Mouse (Mus musculus) kidney, embryonic 15.5 days (tissue): Measurements from ENCODE around the gene Galns. TPM values are rescaled to one million over a fixed set of nuclear protein-coding genes. Genes with fewer than 3 reads are reported as not detected.

Source experiments
- ATAC-seq: fragments of 200-750 bp; cut with Nextera tagmentation; replicated peaks from 2 replicates; pipeline ENCODE4 v1.8.0; 2017; ENCODE audit warnings: moderate TSS enrichment; ENCODE audit not compliant: low FRiP score
- H3K27ac ChIP-seq: fragments of 300-500 bp; sonication (generic); 2 replicates; pipeline ENCODE4 v1.5.1; 2015; ENCODE audit warnings: mild to moderate bottlenecking, inconsistent platforms
- H3K27me3 ChIP-seq: fragments of 300-500 bp; sonication (generic); 2 replicates; pipeline ENCODE4 v1.6.1; 2015; ENCODE audit warnings: inconsistent platforms
- H3K36me3 ChIP-seq: fragments of 300-500 bp; sonication (generic); 2 replicates; pipeline ENCODE4 v1.6.1; 2015; ENCODE audit warnings: inconsistent platforms
- H3K4me1 ChIP-seq: fragments of 300-500 bp; sonication (generic); 2 replicates; pipeline ENCODE4 v1.6.1; 2015; ENCODE audit warnings: inconsistent platforms
- H3K4me2 ChIP-seq: fragments of 300-500 bp; sonication (generic); 2 replicates; pipeline ENCODE4 v1.6.1; 2015; ENCODE audit warnings: moderate library complexity, mild to moderate bottlenecking, inconsistent platforms
- H3K4me3 ChIP-seq: fragments of 300-500 bp; sonication (generic); replicated peaks from 2 replicates; pipeline ENCODE4 v1.5.1; 2015; ENCODE audit warnings: mild to moderate bottlenecking, inconsistent platforms
- H3K9ac ChIP-seq: fragments of 300-500 bp; sonication (generic); 2 replicates; pipeline ENCODE4 v1.6.1; 2015; ENCODE audit warnings: mild to moderate bottlenecking, inconsistent platforms
- H3K9me3 ChIP-seq: fragments of 300-500 bp; sonication (generic); replicated peaks from 2 replicates; pipeline ENCODE4 v1.6.1; 2016; ENCODE audit warnings: inconsistent platforms
- WGBS: fragments of 180-500 bp; shearing (Covaris S2); methylation state at CpG from one replicate; pipeline ENCODE4 v1.1.7; 2015; ENCODE audit warnings: mixed read lengths; 5-methylcytosine and 5-hydroxymethylcytosine counted together
- polyA plus RNA-seq: library from polyadenylated mRNA; unstranded; fragments of >200 nt; fragmentation: Nextera tagmentation; extraction: Ambion mirVana; gene quantifications from 2 replicates; pipeline ENCODE4 v1.2.1, GENCODE M21; 2015

Galns gene
- polyA plus RNA-seq, 1 experiment from 2014 or later: 16.0 TPM

GRCm38 (mm10) chr8:122557248-122558038 is 53.8 kb downstream of the Galns start:
- 42% methylated on average over 10 of the region's 10 CpGs for WGBS
- no peak overlapping the region; the same call in 1 of the 2 replicates for H3K4me2 ChIP-seq
- H3K36me3 ChIP-seq: no peaks in the 10 kb centered on the region
- H3K4me3 ChIP-seq: no peak overlapping the region
- no peak for ATAC-seq
- H3K9me3 ChIP-seq: no peaks in the 10 kb centered on the region
- peaks cover 30% of the 10 kb centered on the region for H3K4me1 ChIP-seq
- H3K27me3 ChIP-seq: no peaks in the 10 kb centered on the region
- H3K27ac ChIP-seq: 0 out of 2 replicates have a peak overlapping the region, but pooled peaks have one; percentile 82
- H3K9ac ChIP-seq: no peak overlapping the region

- peak; percentile 31; the same call in 1 of the 2 replicates for ATAC-seq
- Histone ChIP-seq H3K36me3 (no peaks in the 10 kb centered on the region), H3K4me1 (peaks cover 34% of the 10 kb centered on the region), H3K9ac (no peak overlapping the region), H3K27ac (peak overlapping the region; percentile 82), H3K4me3 (no peak overlapping the region), H3K9me3 (no peaks in the 10 kb centered on the region), H3K4me2 (peak overlapping the region; percentile 23; the same call in 1 of the 2 replicates), H3K27me3 (no peaks in the 10 kb centered on the region)
- 67% methylated on average over 12 of the region's 12 CpGs for WGBS
These were observed 54.9 kb downstream of the Galns start for GRCm38 (mm10) chr8:122556030-122557009.

DNA sequence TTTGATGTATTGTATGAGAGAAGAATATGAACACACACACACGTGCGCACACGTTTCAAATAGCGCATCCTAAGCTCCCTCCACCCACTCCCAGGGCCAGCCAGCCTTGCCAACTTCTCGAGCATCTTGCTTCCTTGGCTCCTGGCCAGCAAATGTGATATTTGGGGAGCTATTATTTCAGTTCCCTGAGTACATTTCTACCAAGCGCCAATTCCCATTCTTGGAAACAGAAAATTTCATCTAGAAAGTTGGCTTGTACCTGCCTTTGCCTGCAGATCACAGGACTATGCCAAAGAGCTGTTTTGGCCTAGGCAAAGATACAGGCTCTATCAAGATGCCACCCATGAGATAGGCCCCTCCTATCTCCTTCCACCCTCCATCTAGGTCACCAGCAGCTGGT is 56.5 kb downstream of the Galns start:
- H3K4me1 ChIP-seq: peaks cover 48% of the 10 kb centered on the region
- H3K4me2 ChIP-seq: no peak overlapping the region
- H3K27me3 ChIP-seq: no peaks in the 10 kb centered on the region
- WGBS: 90% methylated on average over 6 of the region's 6 CpGs
- H3K36me3 ChIP-seq: no peaks in the 10 kb centered on the region
- no peak overlapping the region for H3K9ac ChIP-seq
- ATAC-seq: no peak
- no peak overlapping the region for H3K4me3 ChIP-seq
- no peaks in the 10 kb centered on the region for H3K9me3 ChIP-seq
- H3K27ac ChIP-seq: no peak overlapping the region

GRCm38 (mm10) chr8:122551265-122552051 is 59.8 kb downstream of the Galns start, which contains the start of gene Piezo1:
Gene Piezo1, minus strand, starts transcription at chr8:122551329.
- peak; percentile 63 for ATAC-seq
- no peaks in the 10 kb centered on the region for H3K9me3 ChIP-seq
- H3K27ac ChIP-seq: peak within 1 kb of the TSS; percentile 89
- peak within 1 kb of the TSS; percentile 69 for H3K9ac ChIP-seq
- no peaks in the 10 kb centered on the region for H3K36me3 ChIP-seq
- 10% methylated on average over 55 of the region's 56 CpGs for WGBS
- peaks cover 58% of the 10 kb centered on the region for H3K4me1 ChIP-seq
- H3K4me3 ChIP-seq: peak within 1 kb of the TSS; percentile 64
- H3K27me3 ChIP-seq: no peaks in the 10 kb centered on the region
- H3K4me2 ChIP-seq: peak within 1 kb of the TSS; percentile 84

DNA sequence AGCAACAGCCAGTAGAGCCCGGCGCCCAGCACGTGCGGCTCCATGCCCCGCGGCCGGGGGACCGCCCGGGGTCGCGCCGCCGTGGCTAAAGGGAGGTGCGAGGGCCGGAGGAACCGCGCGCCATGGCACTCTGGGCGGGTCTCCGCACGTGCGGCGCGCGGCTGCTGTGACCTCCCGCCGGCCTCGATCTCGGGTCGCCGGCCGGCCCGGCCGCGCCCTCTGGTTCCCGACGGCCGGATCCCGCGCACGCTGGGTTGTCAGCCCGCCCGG is 60.3 kb downstream of the Galns start:
- Histone ChIP-seq H3K36me3 (no peaks in the 10 kb centered on the region), H3K27ac (peak overlapping the region; percentile 89), H3K4me3 (peak overlapping the region; percentile 64), H3K4me1 (peaks cover 58% of the 10 kb centered on the region), H3K9ac (peak overlapping the region; percentile 69), H3K27me3 (no peaks in the 10 kb centered on the region), H3K9me3 (no peaks in the 10 kb centered on the region), H3K4me2 (peak overlapping the region; percentile 84)
- no peak for ATAC-seq
- under 1% methylated on average over 34 of the region's 43 CpGs for WGBS

DNA sequence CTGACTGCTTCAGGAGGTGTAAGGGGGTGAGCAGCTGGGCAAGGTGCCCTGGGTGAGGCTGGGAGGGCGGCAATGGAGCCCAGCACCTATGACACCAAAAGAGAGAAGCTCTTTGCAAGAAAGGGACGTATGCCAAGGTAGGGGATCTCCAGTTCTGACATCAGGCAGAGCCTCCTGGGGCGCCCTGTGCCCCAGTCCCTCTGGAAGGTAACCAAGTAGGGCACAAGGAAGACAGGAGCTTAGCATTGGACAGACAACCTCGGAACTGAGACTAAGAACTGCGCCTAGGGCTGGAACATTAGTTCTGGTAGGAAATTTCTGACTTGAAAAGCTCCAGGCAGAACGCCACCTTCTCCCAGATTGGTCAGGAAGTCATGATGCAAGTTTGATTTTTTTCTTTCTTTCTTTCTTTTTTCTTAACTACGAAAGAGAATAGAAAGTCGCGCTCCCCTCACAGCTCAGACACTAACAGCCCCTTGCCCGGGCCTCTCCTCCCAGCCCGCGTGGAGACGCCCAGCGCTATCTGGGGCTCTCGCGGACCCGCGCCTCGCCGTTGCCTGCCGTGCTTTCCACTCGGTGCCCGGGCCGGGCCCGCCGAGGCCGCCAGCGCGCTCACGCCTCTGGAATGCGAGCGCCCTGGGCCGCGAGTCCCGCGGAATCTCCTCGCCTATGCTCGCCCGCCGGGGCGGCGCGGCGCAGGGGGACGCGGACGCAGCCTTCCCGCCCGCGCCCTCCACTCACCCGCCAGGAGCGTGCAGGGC is 60.8 kb downstream of the Galns start:
- peak; percentile 38 for ATAC-seq
- Histone ChIP-seq H3K36me3 (no peaks in the 10 kb centered on the region), H3K27me3 (no peaks in the 10 kb centered on the region), H3K4me3 (peak overlapping the region; percentile 64), H3K9ac (peak overlapping the region; percentile 69), H3K4me1 (peaks cover 60% of the 10 kb centered on the region), H3K4me2 (peak overlapping the region; percentile 84), H3K27ac (peak overlapping the region; percentile 89), H3K9me3 (no peaks in the 10 kb centered on the region)
- WGBS: 4% methylated on average over 52 of the region's 52 CpGs

GRCm38 (mm10) chr8:122548891-122549439 is 62.3 kb downstream of the Galns start:
- H3K4me2 ChIP-seq: peak overlapping the region; percentile 84
- H3K4me1 ChIP-seq: peaks cover 60% of the 10 kb centered on the region
- ATAC-seq: no peak
- H3K9ac ChIP-seq: no peak overlapping the region; the same call in 1 of the 2 replicates
- H3K27me3 ChIP-seq: no peaks in the 10 kb centered on the region
- H3K27ac ChIP-seq: peak overlapping the region; percentile 91; the same call in 1 of the 2 replicates
- H3K9me3 ChIP-seq: no peaks in the 10 kb centered on the region
- peak overlapping the region; percentile 64; the same call in 1 of the 2 replicates for H3K4me3 ChIP-seq
- WGBS: 79% methylated on average over 3 of the region's 3 CpGs
- 0 out of 2 replicates have a peak, but pooled peaks cover 2% of the 10 kb centered on the region for H3K36me3 ChIP-seq

GRCm38 (mm10) chr8:122548331-122548730 is 62.9 kb downstream of the Galns start:
- no peaks in the 10 kb centered on the region for H3K27me3 ChIP-seq
- peaks cover 60% of the 10 kb centered on the region for H3K4me1 ChIP-seq
- no peak for ATAC-seq
- H3K27ac ChIP-seq: peak overlapping the region; percentile 91
- 50% methylated on average over 13 of the region's 13 CpGs for WGBS
- H3K9ac ChIP-seq: no peak overlapping the region
- H3K4me3 ChIP-seq: no peak overlapping the region; the same call in 1 of the 2 replicates
- 0 out of 2 replicates have a peak, but pooled peaks cover 4% of the 10 kb centered on the region for H3K36me3 ChIP-seq
- no peaks in the 10 kb centered on the region for H3K9me3 ChIP-seq
- peak overlapping the region; percentile 84 for H3K4me2 ChIP-seq

DNA sequence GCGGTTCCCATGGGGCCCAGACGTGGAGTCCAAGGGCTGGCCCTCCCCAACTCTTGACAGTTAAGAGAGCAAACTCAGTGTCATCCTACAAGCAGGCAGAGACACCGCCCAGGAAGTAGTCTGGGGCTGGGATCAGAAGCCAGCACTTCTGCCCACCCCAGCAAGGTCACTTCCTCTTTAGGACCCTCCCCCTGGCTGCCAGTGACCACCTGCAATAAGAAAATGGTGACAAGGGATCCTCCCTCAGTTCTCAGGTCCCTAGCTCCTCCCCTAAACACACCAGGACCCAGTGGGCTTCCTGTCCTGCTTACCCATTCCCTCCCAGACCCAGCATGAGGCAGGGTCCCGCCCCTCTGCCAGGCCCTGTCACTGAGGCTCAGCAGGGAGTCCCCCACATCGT is 63.4 kb downstream of the Galns start:
- peak; percentile 31; the same call in 1 of the 2 replicates for ATAC-seq

DNA sequence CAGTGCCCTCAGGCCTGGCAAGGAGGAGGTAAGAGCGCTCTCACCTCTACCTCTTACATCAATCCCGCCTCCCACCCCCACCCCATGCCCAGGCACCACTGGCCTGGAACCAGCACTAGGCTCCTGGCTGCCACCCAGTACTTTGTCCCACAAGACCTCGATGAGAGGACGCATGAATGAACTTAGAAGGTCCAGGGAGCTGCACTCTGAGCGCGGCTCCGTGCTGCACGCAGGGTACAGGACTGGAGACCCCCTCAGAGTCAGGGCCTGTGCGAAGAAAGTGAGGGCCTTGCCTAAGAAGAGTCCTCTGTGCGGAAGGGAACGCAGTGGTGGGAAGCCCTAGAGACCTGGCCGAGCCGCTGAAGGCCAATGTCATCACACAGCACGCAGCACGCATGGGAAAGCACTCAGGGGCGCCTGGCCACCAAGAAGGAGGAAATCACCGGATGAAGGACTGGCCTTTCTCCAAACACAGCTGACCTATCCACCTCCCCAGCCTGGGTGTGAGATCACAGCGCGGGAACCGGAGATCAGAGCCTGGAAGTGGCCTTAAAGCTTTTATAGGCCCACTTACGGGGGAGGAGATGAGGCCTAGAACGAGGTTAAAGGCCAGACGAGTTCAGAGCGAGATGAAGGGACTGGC is 64.3 kb downstream of the Galns start:
- peak overlapping the region; percentile 14 for H3K4me3 ChIP-seq
- H3K27me3 ChIP-seq: no peaks in the 10 kb centered on the region
- H3K9me3 ChIP-seq: no peaks in the 10 kb centered on the region
- H3K4me2 ChIP-seq: peak overlapping the region; percentile 84
- WGBS: 14% methylated on average over 24 of the region's 24 CpGs
- peaks cover 60% of the 10 kb centered on the region for H3K4me1 ChIP-seq
- peak overlapping the region; percentile 42 for H3K9ac ChIP-seq
- peak overlapping the region; percentile 91 for H3K27ac ChIP-seq
- peak; percentile 38 for ATAC-seq
- 0 out of 2 replicates have a peak, but pooled peaks cover 4% of the 10 kb centered on the region for H3K36me3 ChIP-seq

More for the DNA sequence above, 63.4 kb downstream of the Galns start:
- Histone ChIP-seq H3K4me1 (peaks cover 60% of the 10 kb centered on the region), H3K27ac (peak overlapping the region; percentile 91), H3K27me3 (no peaks in the 10 kb centered on the region), H3K9ac (peak overlapping the region; percentile 42; the same call in 1 of the 2 replicates), H3K36me3 (0 out of 2 replicates have a peak, but pooled peaks cover 4% of the 10 kb centered on the region), H3K9me3 (no peaks in the 10 kb centered on the region), H3K4me2 (peak overlapping the region; percentile 84), H3K4me3 (peak overlapping the region; percentile 14; the same call in 1 of the 2 replicates)
- 22% methylated on average over 5 of the region's 5 CpGs for WGBS
